Mouse (Mus musculus): ENCODE measurements at regions not wholly inside any gene's neighbourhood (a gene's known extent, or its start where the extent isn't known, plus 50 kb on each side); places are given as distances from the start of the nearest gene placed in this dataset.

- no peak for TF ChIP-seq CTCF (IDR thresholded peaks at IDR 0.05; ENCODE audit: low read depth)
- Histone ChIP-seq H3K27me3 (ENCODE audit: insufficient read depth, low read length) (no peaks in the 10 kb centered on the region), H3K36me3 (ENCODE audit: insufficient read depth) (no peaks in the 10 kb centered on the region), H3K9ac (no peak overlapping the region), H3K4me2 (no peak overlapping the region), H3K27ac (ENCODE audit: low read depth) (no peak overlapping the region), H3K9me3 (ENCODE audit: low read depth, low read length) (no peaks in the 10 kb centered on the region), H3K4me1 (ENCODE audit: insufficient read depth) (no peaks in the 10 kb centered on the region), H3K4me3 (ENCODE audit: low read depth, low read length) (no peak overlapping the region)
- DNase-seq: no peak
- 71% methylated on average over 6 of the region's 6 CpGs for WGBS
- ATAC-seq (ENCODE audit: insufficient read depth): no peak
Observed at GRCm38 (mm10) chr1:187413881-187414280, 194.7 kb upstream of the Esrrg start.

GRCm38 (mm10) chr1:187418186-187419140, 190.1 kb upstream of the Esrrg start:
- DNase-seq: no peak
- TF ChIP-seq CTCF (IDR thresholded peaks at IDR 0.05; ENCODE audit: low read depth): no peak
- H3K4me2 ChIP-seq: no peak overlapping the region

GRCm38 (mm10) chr1:187428536-187429215, 179.9 kb upstream of the Esrrg start:
- Histone ChIP-seq H3K4me2 (no peak overlapping the region), H3K9me3 (ENCODE audit: low read depth, low read length) (no peaks in the 10 kb centered on the region)

More at GRCm38 (mm10) chr1:187418186-187419140, 190.1 kb upstream of the Esrrg start:
- no peak overlapping the region for H3K9ac ChIP-seq
- no peaks in the 10 kb centered on the region for H3K4me1 ChIP-seq (ENCODE audit: insufficient read depth)
- WGBS: 85% methylated on average over 20 of the region's 20 CpGs
- no peak for ATAC-seq (ENCODE audit: insufficient read depth)
- no peak overlapping the region for H3K27ac ChIP-seq (ENCODE audit: low read depth)
- no peaks in the 10 kb centered on the region for H3K9me3 ChIP-seq (ENCODE audit: low read depth, low read length)
- no peaks in the 10 kb centered on the region for H3K27me3 ChIP-seq (ENCODE audit: insufficient read depth, low read length)
- no peaks in the 10 kb centered on the region for H3K36me3 ChIP-seq (ENCODE audit: insufficient read depth)
- H3K4me3 ChIP-seq (ENCODE audit: low read depth, low read length): no peak overlapping the region

GRCm38 (mm10) chr1:187433716-187434634, 174.6 kb upstream of the Esrrg start:
- WGBS: 45% methylated on average over 24 of the region's 24 CpGs
- DNase-seq (peak; percentile 63), ATAC-seq (ENCODE audit: insufficient read depth) (peak; percentile 81)
- Histone ChIP-seq H3K9ac (no peak overlapping the region), H3K27me3 (ENCODE audit: insufficient read depth, low read length) (no peaks in the 10 kb centered on the region), H3K4me3 (ENCODE audit: low read depth, low read length) (no peak overlapping the region), H3K4me1 (ENCODE audit: insufficient read depth) (no peaks in the 10 kb centered on the region), H3K9me3 (ENCODE audit: low read depth, low read length) (no peaks in the 10 kb centered on the region), H3K27ac (ENCODE audit: low read depth) (no peak overlapping the region), H3K4me2 (peak overlapping the region; percentile 48), H3K36me3 (ENCODE audit: insufficient read depth) (no peaks in the 10 kb centered on the region)
- TF ChIP-seq CTCF (IDR thresholded peaks at IDR 0.05; ENCODE audit: low read depth): no peak

More at GRCm38 (mm10) chr1:187428536-187429215, 179.9 kb upstream of the Esrrg start:
- no peak overlapping the region for H3K9ac ChIP-seq
- no peak overlapping the region for H3K4me3 ChIP-seq (ENCODE audit: low read depth, low read length)
- ATAC-seq (ENCODE audit: insufficient read depth) (no peak), DNase-seq (peak; percentile 11)
- H3K36me3 ChIP-seq (ENCODE audit: insufficient read depth): no peaks in the 10 kb centered on the region
- H3K27ac ChIP-seq (ENCODE audit: low read depth): no peak overlapping the region
- WGBS: 60% methylated on average over 9 of the region's 9 CpGs
- H3K4me1 ChIP-seq (ENCODE audit: insufficient read depth): no peaks in the 10 kb centered on the region
- TF ChIP-seq CTCF (IDR thresholded peaks at IDR 0.05; ENCODE audit: low read depth): no peak
- H3K27me3 ChIP-seq (ENCODE audit: insufficient read depth, low read length): no peaks in the 10 kb centered on the region

GRCm38 (mm10) chr1:187439170-187439914, 169.2 kb upstream of the Esrrg start:
- H3K4me2 ChIP-seq: no peak overlapping the region
- no peak for TF ChIP-seq CTCF (IDR thresholded peaks at IDR 0.05; ENCODE audit: low read depth)
- ATAC-seq (ENCODE audit: insufficient read depth) (no peak), DNase-seq (no peak)
- H3K36me3 ChIP-seq (ENCODE audit: insufficient read depth): no peaks in the 10 kb centered on the region
- no peak overlapping the region for H3K9ac ChIP-seq
- 86% methylated on average over 20 of the region's 20 CpGs for WGBS
- H3K4me3 ChIP-seq (ENCODE audit: low read depth, low read length): no peak overlapping the region
- no peaks in the 10 kb centered on the region for H3K27me3 ChIP-seq (ENCODE audit: insufficient read depth, low read length)
- H3K4me1 ChIP-seq (ENCODE audit: insufficient read depth): no peaks in the 10 kb centered on the region
- no peak overlapping the region for H3K27ac ChIP-seq (ENCODE audit: low read depth)
- H3K9me3 ChIP-seq (ENCODE audit: low read depth, low read length): no peaks in the 10 kb centered on the region

- no peak for TF ChIP-seq CTCF (IDR thresholded peaks at IDR 0.05; ENCODE audit: low read depth)
Observed at GRCm38 (mm10) chr1:187441668-187442193, 166.9 kb upstream of the Esrrg start.

More at GRCm38 (mm10) chr1:187441668-187442193, 166.9 kb upstream of the Esrrg start:
- H3K36me3 ChIP-seq (ENCODE audit: insufficient read depth): no peaks in the 10 kb centered on the region
- no peak overlapping the region for H3K4me2 ChIP-seq
- 73% methylated on average over 3 of the region's 3 CpGs for WGBS
- H3K9me3 ChIP-seq (ENCODE audit: low read depth, low read length): no peaks in the 10 kb centered on the region
- H3K27ac ChIP-seq (ENCODE audit: low read depth): no peak overlapping the region
- H3K9ac ChIP-seq: no peak overlapping the region
- H3K4me1 ChIP-seq (ENCODE audit: insufficient read depth): no peaks in the 10 kb centered on the region
- H3K4me3 ChIP-seq (ENCODE audit: low read depth, low read length): no peak overlapping the region
- DNase-seq (no peak), ATAC-seq (ENCODE audit: insufficient read depth) (no peak)
- H3K27me3 ChIP-seq (ENCODE audit: insufficient read depth, low read length): no peaks in the 10 kb centered on the region
